Mouse (Mus musculus) G1E (cell line): ENCODE results near the gene Zfp503.

Source experiments
- CTCF ChIP-seq: IDR thresholded peaks from 2 replicates; pipeline ENCODE4 v1.5.1; 2012; ENCODE audit warnings: low read depth, low read length, inconsistent platforms, mixed read lengths
- GATA1 ChIP-seq: IDR thresholded peaks from 2 replicates; pipeline ENCODE4 v1.6.1; 2012; ENCODE audit warnings: borderline replicate concordance, low read length, inconsistent platforms, mixed read lengths
- GATA2 ChIP-seq: IDR thresholded peaks from 2 replicates; pipeline ENCODE4 v1.6.1; 2012; ENCODE audit warnings: low read depth, low read length, inconsistent platforms, borderline replicate concordance
- POLR2AphosphoS5 ChIP-seq: IDR thresholded peaks from 2 replicates; pipeline ENCODE4 v1.6.1; 2012; ENCODE audit warnings: low read depth, low read length, inconsistent platforms; ENCODE audit not compliant: insufficient replicate concordance
- TAL1 ChIP-seq: conservative IDR thresholded peaks from 2 replicates; pipeline ENCODE4 v1.6.1; 2012; ENCODE audit warnings: low read depth, low read length, inconsistent platforms, mixed read lengths

DNA sequence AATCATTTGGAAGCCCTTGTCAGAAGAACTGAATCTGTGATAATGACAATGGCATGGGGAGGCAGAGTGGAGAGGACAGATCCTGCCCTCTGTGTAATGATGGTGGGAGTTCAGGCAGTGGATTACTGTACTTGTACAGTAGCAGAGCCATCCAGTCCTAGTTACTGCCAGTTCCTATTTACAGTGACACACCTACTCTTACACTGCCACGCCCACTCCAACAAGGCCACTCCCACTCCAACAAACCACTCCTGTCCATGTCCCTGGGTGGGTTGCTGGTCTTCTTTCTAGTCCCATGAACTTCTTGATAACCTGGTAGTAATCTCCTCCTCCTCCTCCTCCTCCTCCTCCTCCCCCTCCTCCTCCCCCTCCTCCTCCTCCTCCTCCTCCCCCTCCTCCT lies 13.8 kb upstream of the Zfp503 start:
- no peak for TF ChIP-seq CTCF
- TF ChIP-seq GATA2, result no peak
- no peak for TF ChIP-seq TAL1
- no peak for TF ChIP-seq GATA1
- TF ChIP-seq POLR2AphosphoS5, result no peak
